28 mouse cellular contexts compared by ENCODE assay signal in genomic region chr4:117885093-117885492, GRCm38 (mm10). TPM values are rescaled to one million over a fixed set of nuclear protein-coding genes. Genes with fewer than 3 reads are reported as not detected.
DNase-seq lines count a peak whose midpoint lies in the region; ATAC-seq and TF ChIP-seq lines count a peak whose summit lies in the region.
"Had no signal": no experiment of that assay in that cellular context is flagged by ENCODE, and none has a peak within 500 bp of the region (broad histone marks: within the 10 kb centered on the region; RNA-seq: fewer than 3 reads in every experiment).

No protein-coding gene starts in this region.

- TF ChIP-seq CTCF in testis, adult 2 months (IDR thresholded peaks at IDR 0.05; ENCODE audit: control insufficient read depth, insufficient read depth, insufficient replicate concordance, low read depth, low read length), result no peak; the same call in 1 of the 2 replicates

- H3K27me3 ChIP-seq in erythroblast, embryonic 14.5 days (ENCODE audit: control insufficient read depth), result peaks cover 44% of the 10 kb centered on the region
- H3K27me3 ChIP-seq in liver, embryonic 13.5 days, result peaks cover 44% of the 10 kb centered on the region
- H3K27me3 ChIP-seq in liver, embryonic 11.5 days (replicated peaks; ENCODE audit: control insufficient read depth, insufficient read depth, low read length), result no peaks in the 10 kb centered on the region; the same call in 1 of the 2 replicates
- no peaks in the 10 kb centered on the region for H3K27me3 ChIP-seq in testis, adult 2 months (ENCODE audit: control insufficient read depth, insufficient read depth, low read length)
- H3K27me3 ChIP-seq: embryonic facial prominence, embryonic 12.5 days; embryonic facial prominence, embryonic 15.5 days; forebrain, embryonic 13.5 days; heart, embryonic 15.5 days; hindbrain, embryonic 12.5 days; hindbrain, embryonic 15.5 days had no signal

- TF ChIP-seq POLR2A in testis, adult 2 months (IDR thresholded peaks at IDR 0.05; ENCODE audit: control insufficient read depth, low read depth, low read length), result 0 out of 2 replicates have a peak, but pooled peaks have one; percentile 28

- H3K4me2 ChIP-seq in liver, embryonic 13.5 days, result peak overlapping the region; percentile 88; the same call in 1 of the 2 replicates
- no peak overlapping the region for H3K4me2 ChIP-seq in liver, embryonic 11.5 days
- H3K4me2 ChIP-seq: embryonic facial prominence, embryonic 15.5 days; heart, embryonic 11.5 days; heart, embryonic 15.5 days had no signal

- 0 out of 2 replicates have a peak overlapping the region, but pooled peaks have one; percentile 26 for H3K9ac ChIP-seq in liver, embryonic 13.5 days
- no peak overlapping the region for H3K9ac ChIP-seq in liver, embryonic 11.5 days (ENCODE audit: low read depth, low read length)
- H3K9ac ChIP-seq: embryonic facial prominence, embryonic 12.5 days; embryonic facial prominence, embryonic 15.5 days; forebrain, embryonic 13.5 days; heart, embryonic 15.5 days; hindbrain, embryonic 15.5 days had no signal

- ATAC-seq in erythroblast, adult 5-6 weeks (replicated peaks; ENCODE audit: low FRiP score, poor library complexity, severe bottlenecking), result no peak
- ATAC-seq in liver, embryonic 13.5 days (ENCODE audit: low read depth), result no peak
- ATAC-seq in liver, embryonic 11.5 days (replicated peaks; ENCODE audit: low FRiP score), result no peak
- ATAC-seq: CD4-positive, CD25-positive, alpha-beta regulatory T cell, adult 4 months; forebrain, embryonic 13.5 days; forebrain, embryonic 16.5 days; intestine, postnatal 0 days had no signal

- 89% methylated on average over 10 of the region's 10 CpGs for WGBS in liver, embryonic 13.5 days (ENCODE audit: insufficient replicate concordance)
- 93% methylated on average over 10 of the region's 10 CpGs for WGBS in liver, embryonic 11.5 days

- H3K4me3 ChIP-seq in erythroblast, embryonic 14.5 days (replicated peaks), result peak overlapping the region; percentile 92
- no peak overlapping the region; the same call in 1 of the 2 replicates for H3K4me3 ChIP-seq in liver, embryonic 13.5 days (replicated peaks)
- H3K4me3 ChIP-seq in liver, embryonic 11.5 days (ENCODE audit: low read depth, low read length), result no peak overlapping the region
- H3K4me3 ChIP-seq in testis, adult 2 months (ENCODE audit: control insufficient read depth, low read depth, low read length), result peak overlapping the region; percentile 91
- H3K4me3 ChIP-seq: embryonic facial prominence, embryonic 12.5 days; forebrain, embryonic 10.5 days; heart, embryonic 15.5 days; hindbrain, embryonic 12.5 days had no signal

- H3K27ac ChIP-seq in liver, embryonic 13.5 days, result no peak overlapping the region
- no peak overlapping the region for H3K27ac ChIP-seq in liver, embryonic 11.5 days (ENCODE audit: low read depth, low read length)
- H3K27ac ChIP-seq in testis, adult 2 months (ENCODE audit: control insufficient read depth, insufficient read depth, low read depth, low read length), result peak overlapping the region; percentile 92
- H3K27ac ChIP-seq: embryonic facial prominence, embryonic 12.5 days; embryonic facial prominence, embryonic 15.5 days; forebrain, embryonic 10.5 days; forebrain, embryonic 13.5 days; heart, embryonic 15.5 days; hindbrain, embryonic 12.5 days; hindbrain, embryonic 15.5 days had no signal

- H3K9me3 ChIP-seq in erythroblast, embryonic 14.5 days (ENCODE audit: control insufficient read depth, low read length), result no peaks in the 10 kb centered on the region
- H3K9me3 ChIP-seq in liver, embryonic 13.5 days (replicated peaks), result no peaks in the 10 kb centered on the region
- no peaks in the 10 kb centered on the region for H3K9me3 ChIP-seq in liver, embryonic 11.5 days (ENCODE audit: control insufficient read depth, low read length)
- H3K9me3 ChIP-seq: embryonic facial prominence, embryonic 12.5 days; embryonic facial prominence, embryonic 15.5 days; forebrain, embryonic 10.5 days; forebrain, embryonic 13.5 days; heart, embryonic 15.5 days; hindbrain, embryonic 12.5 days; hindbrain, embryonic 15.5 days had no signal

- H3K36me3 ChIP-seq in erythroblast, embryonic 14.5 days (ENCODE audit: control insufficient read depth), result peaks cover 44% of the 10 kb centered on the region
- H3K36me3 ChIP-seq in liver, embryonic 13.5 days, result peaks cover 39% of the 10 kb centered on the region
- peaks cover 21% of the 10 kb centered on the region for H3K36me3 ChIP-seq in liver, embryonic 11.5 days (ENCODE audit: control insufficient read depth, insufficient read depth, low read length)
- H3K36me3 ChIP-seq in testis, adult 2 months (ENCODE audit: control insufficient read depth, insufficient read depth, low read length), result no peaks in the 10 kb centered on the region; the same call in 1 of the 2 replicates

- DNase-seq in liver, embryonic 13.5 days, result no peak
- DNase-seq in liver, embryonic 11.5 days (ENCODE audit: low spot score), result no peak
- DNase-seq in testis, postnatal 10 days (ENCODE audit: low spot score), result no peak
- no peak for DNase-seq in layer of hippocampus, adult 9-11 months
- DNase-seq: adrenal gland, adult 2 months; adrenal gland, postnatal 14 days; cerebellum, adult 11 months; cerebellum, adult 2 months; cerebellum, postnatal 14 days; gastrocnemius, postnatal 10 days; gastrocnemius, postnatal 36 days; heart, postnatal 10 days had no signal

- peaks cover 55% of the 10 kb centered on the region for H3K4me1 ChIP-seq in erythroblast, embryonic 14.5 days (ENCODE audit: control insufficient read depth)
- H3K4me1 ChIP-seq in liver, embryonic 13.5 days (replicated peaks), result peaks cover 49% of the 10 kb centered on the region
- H3K4me1 ChIP-seq in liver, embryonic 11.5 days (replicated peaks; ENCODE audit: control insufficient read depth, insufficient read depth, low read length), result peaks cover 20% of the 10 kb centered on the region
- H3K4me1 ChIP-seq in testis, adult 2 months (ENCODE audit: control insufficient read depth, insufficient read depth, low read length), result peaks cover 11% of the 10 kb centered on the region

RNA-seq across cellular contexts. Expression of gene B4galt2, which starts 1.8 kb away (rescaled TPM):
- 0.23 and 0.25 TPM in 2 replicates for polyA plus RNA-seq in erythroblast, embryonic 14.5 days (2012)
- total RNA-seq in erythroblast, adult 5-6 weeks (2015; ENCODE audit: low replicate concordance), result 0.19 TPM in 1 of 2 replicates, not detected in the other
- 0.14 TPM in 1 of 2 replicates, not detected in the other for total RNA-seq in erythroblast, adult 5-6 weeks (2017; ENCODE audit: low replicate concordance)
- 1.8 and 1.9 TPM in 2 replicates for polyA plus RNA-seq in liver, embryonic 13.5 days (2015; fragmentation: Nextera tagmentation; extraction: Ambion mirVana)
- 9.3 and 10.5 TPM in 2 replicates for polyA plus RNA-seq in liver, embryonic 11.5 days (2014; fragmentation: Nextera tagmentation; extraction: Ambion mirVana)
- 28.5 and 33.1 TPM in 2 replicates for polyA plus RNA-seq in testis, adult 2 months (2012; rRNA removed)
- total RNA-seq: granulocyte monocyte progenitor cell, adult 5-6 weeks; hematopoietic stem cell, adult 5-6 weeks had no signal
- polyA plus RNA-seq: CD4-positive, CD25-positive, alpha-beta regulatory T cell, adult 4 months had no signal

RNA-seq across cellular contexts. Expression of gene Atp6v0b, which starts 2.0 kb away (rescaled TPM):
- polyA plus RNA-seq in erythroblast, embryonic 14.5 days (2012), result 37.5 and 76.2 TPM in 2 replicates
- total RNA-seq in erythroblast, adult 5-6 weeks (2015; ENCODE audit: low replicate concordance), result 214 and 246 TPM in 2 replicates
- 60.4 and 72.2 TPM in 2 replicates for total RNA-seq in erythroblast, adult 5-6 weeks (2017; ENCODE audit: low replicate concordance)
- polyA plus RNA-seq in liver, embryonic 13.5 days (2015; fragmentation: Nextera tagmentation; extraction: Ambion mirVana), result 158 and 159 TPM in 2 replicates
- 212 and 229 TPM in 2 replicates for polyA plus RNA-seq in liver, embryonic 11.5 days (2014; fragmentation: Nextera tagmentation; extraction: Ambion mirVana)
- 214 and 232 TPM in 2 replicates for polyA plus RNA-seq in testis, adult 2 months (2012; rRNA removed)

RNA-seq across cellular contexts. Expression of gene Dph2, which starts 6.7 kb away (rescaled TPM):
- polyA plus RNA-seq in erythroblast, embryonic 14.5 days (2012), result 0.31 and 0.65 TPM in 2 replicates
- 0.96 and 2.9 TPM in 2 replicates for total RNA-seq in erythroblast, adult 5-6 weeks (2015; ENCODE audit: low replicate concordance)
- total RNA-seq in erythroblast, adult 5-6 weeks (2017; ENCODE audit: low replicate concordance), result 0.51 and 1.5 TPM in 2 replicates
- polyA plus RNA-seq in liver, embryonic 13.5 days (2015; fragmentation: Nextera tagmentation; extraction: Ambion mirVana), result 9.8 and 10.5 TPM in 2 replicates
- 21.9 and 23.1 TPM in 2 replicates for polyA plus RNA-seq in liver, embryonic 11.5 days (2014; fragmentation: Nextera tagmentation; extraction: Ambion mirVana)
- 6.6 and 8.2 TPM in 2 replicates for polyA plus RNA-seq in testis, adult 2 months (2012; rRNA removed)

RNA-seq across cellular contexts. Expression of gene Ccdc24, which starts 12.7 kb away (rescaled TPM):
- 0.06 and 0.07 TPM in 2 replicates for polyA plus RNA-seq in erythroblast, embryonic 14.5 days (2012)
- total RNA-seq in erythroblast, adult 5-6 weeks (2015; ENCODE audit: low replicate concordance), result not detected in 2 replicates
- 0.43 and 5.3 TPM in 2 replicates for total RNA-seq in erythroblast, adult 5-6 weeks (2017; ENCODE audit: low replicate concordance)
- 1.0 and 1.1 TPM in 2 replicates for polyA plus RNA-seq in liver, embryonic 13.5 days (2015; fragmentation: Nextera tagmentation; extraction: Ambion mirVana)
- 1.1 and 1.5 TPM in 2 replicates for polyA plus RNA-seq in liver, embryonic 11.5 days (2014; fragmentation: Nextera tagmentation; extraction: Ambion mirVana)
- 137 and 146 TPM in 2 replicates for polyA plus RNA-seq in testis, adult 2 months (2012; rRNA removed)
- total RNA-seq: granulocyte monocyte progenitor cell, adult 5-6 weeks; hematopoietic stem cell, adult 5-6 weeks had no signal
- polyA plus RNA-seq: CD4-positive, CD25-positive, alpha-beta regulatory T cell, adult 4 months had no signal

RNA-seq across cellular contexts. Expression of gene Ipo13, which starts 29.7 kb away (rescaled TPM):
- 3.5 and 3.8 TPM in 2 replicates for polyA plus RNA-seq in erythroblast, embryonic 14.5 days (2012)
- 8.5 and 14.2 TPM in 2 replicates for total RNA-seq in erythroblast, adult 5-6 weeks (2015; ENCODE audit: low replicate concordance)
- total RNA-seq in erythroblast, adult 5-6 weeks (2017; ENCODE audit: low replicate concordance), result 3.2 and 4.0 TPM in 2 replicates
- 22.5 and 25.9 TPM in 2 replicates for polyA plus RNA-seq in liver, embryonic 13.5 days (2015; fragmentation: Nextera tagmentation; extraction: Ambion mirVana)
- 42.7 and 44.2 TPM in 2 replicates for polyA plus RNA-seq in liver, embryonic 11.5 days (2014; fragmentation: Nextera tagmentation; extraction: Ambion mirVana)
- polyA plus RNA-seq in testis, adult 2 months (2012; rRNA removed), result 207 and 222 TPM in 2 replicates

Comparison
In these comparisons a context has a peak if more than half of its experiments do, and no peak if none do; other contexts are left out.
1. H3K4me3 ChIP-seq: peak in erythroblast, embryonic 14.5 days (single experiment) and testis, adult 2 months (single experiment); none in liver, embryonic 13.5 days (single experiment) and liver, embryonic 11.5 days (single experiment).